Mouse (Mus musculus) layer of hippocampus, adult 11-12 months (tissue): ENCODE data around the gene Adam12.
A peak's percentile ranks its signal among the peaks of the same experiment; 100 is the strongest.

Experiments used
- DNase-seq: peaks from one replicate; pipeline ENCODE4 v3.0.0; 2022; ENCODE audit warnings: low spot score

Gene Adam12

DNA sequence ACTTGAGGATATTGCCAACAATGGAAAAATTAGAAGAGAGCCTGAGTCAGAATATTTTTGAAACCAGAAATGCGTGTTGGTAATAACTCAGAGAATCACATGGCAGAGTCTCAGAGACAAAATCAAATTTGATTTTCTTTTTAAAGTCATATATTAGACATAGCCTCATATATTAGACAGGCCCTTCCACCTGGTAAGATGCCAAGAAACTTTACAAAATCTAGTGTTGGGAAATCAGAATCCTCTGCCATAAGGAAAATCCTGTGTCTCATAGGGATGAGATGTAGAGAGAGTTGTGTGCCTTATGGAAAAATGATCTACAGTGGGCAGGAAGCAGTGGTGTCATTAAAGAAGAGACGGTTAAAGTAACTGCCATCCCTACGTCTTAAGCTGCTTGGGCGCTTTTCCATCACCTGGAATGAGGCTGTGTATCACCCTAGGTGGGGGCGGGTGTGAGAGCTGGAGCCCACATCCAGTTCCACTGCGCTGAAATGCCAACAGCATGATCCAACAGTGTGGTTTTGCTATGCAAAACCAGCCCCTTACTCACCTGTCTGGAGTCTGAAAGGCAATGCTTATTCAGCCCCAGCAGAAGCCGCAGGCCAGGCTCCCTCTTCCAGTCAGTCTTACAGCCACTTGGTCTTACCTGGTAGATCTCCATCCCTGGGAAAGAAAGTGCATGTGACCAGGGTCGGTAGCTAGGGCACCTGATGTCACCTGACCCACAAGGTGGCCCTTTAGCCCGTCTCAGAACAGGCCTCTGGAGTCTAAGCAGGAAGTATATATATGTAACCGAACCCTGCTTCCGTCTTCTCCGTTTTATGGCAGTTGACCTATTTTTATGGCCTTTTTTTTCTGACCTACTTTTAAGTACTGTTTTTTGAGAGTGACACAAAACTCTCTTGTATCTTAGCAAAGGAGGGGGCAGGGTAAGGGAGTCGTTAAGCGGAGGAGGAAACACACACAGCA, at the start of gene Adam12:
Gene Adam12 (minus strand): TSS at position 769 of the 969 bp plus-strand sequence.
- DNase-seq = no peak

DNA sequence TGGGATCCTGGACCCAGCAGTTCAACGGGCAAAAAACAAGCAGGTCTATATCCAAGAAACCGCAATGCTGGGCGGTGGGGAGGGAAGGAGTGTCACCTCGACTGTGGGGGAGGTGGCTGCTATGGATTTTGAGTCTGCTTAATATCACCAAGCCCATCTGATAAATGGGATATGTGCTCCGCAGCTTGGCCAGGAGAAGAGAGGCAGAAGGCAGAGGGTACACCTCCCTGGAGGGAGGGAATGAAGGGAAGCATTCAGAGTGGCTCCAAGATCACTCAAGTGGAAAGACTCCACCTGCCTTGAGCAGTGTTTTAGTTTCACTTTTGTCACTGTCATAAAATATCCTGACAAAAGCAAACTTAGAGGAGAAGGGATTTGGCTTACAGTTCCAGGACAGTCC, 41.0 kb upstream of the Adam12 start:
- DNase-seq = no peak

GRCm38 (mm10) chr7:134272421-134272820, 40.5 kb upstream of the Adam12 start:
- no peak for DNase-seq

DNA sequence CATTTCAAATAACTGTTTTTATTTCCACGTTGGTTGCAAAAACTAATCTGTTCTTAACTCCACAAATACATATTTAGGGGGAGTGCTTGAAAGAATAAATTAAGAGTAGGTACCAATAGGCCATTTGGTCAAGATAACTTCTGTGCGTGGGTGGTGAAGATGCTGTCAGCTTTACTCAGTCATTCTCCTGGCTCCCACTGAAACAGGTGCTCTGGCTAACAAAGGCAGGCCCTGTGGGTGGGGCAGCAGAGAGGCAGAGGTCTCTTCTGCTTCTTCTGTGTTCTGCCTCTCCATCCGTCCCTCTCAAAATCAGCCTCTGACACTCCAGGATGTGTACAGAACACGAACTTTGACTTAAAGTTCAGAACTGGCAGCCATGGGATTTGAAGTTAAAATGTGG, 33.8 kb upstream of the Adam12 start:
- no peak for DNase-seq

- peak; percentile 75 for DNase-seq
Observed at GRCm38 (mm10) chr7:134263146-134263906, 31.4 kb upstream of the Adam12 start.

- DNase-seq = peak; percentile 9
Observed at GRCm38 (mm10) chr7:134261003-134261701, 29.2 kb upstream of the Adam12 start.

- DNase-seq = no peak
Observed at GRCm38 (mm10) chr7:134250273-134250870, 18.4 kb upstream of the Adam12 start.

DNA sequence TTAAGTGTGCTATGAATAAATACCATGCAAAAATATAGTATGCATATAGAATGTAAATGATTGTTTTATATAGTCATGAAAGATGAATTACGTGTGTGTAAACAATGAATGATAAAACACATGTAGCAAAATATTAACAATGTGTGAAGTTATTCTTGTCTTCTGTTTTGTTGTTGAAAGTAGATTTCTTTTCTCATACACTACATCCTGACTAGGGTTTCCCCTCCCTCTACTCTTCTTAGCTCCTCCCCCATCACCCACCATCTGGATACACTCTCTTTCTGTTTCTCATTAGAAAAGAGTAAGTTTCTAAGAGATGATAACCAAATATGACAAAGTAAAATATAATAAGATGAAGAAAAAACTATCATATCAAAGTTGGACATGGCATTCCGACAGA, 16.1 kb upstream of the Adam12 start:
- no peak for DNase-seq

DNA sequence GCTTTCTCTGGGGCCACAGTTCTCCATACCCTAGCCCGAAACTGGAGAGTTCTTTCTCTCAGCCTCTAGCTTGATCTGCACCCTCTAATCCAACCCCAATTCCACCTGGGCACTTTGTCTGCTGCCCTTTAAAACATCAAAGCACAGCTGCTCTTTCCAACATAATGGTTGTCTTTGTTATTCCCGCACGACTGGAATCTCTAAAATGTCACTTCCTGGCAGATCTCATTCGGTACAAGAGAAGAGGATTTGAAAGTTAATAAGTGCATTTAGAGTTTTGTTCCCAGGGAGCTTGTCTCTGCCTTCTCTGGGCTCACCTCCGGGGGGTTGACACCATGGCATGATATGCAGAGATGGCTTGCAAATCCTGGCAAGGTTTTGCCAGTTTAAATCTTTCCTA, 14.7 kb upstream of the Adam12 start:
- no peak for DNase-seq

GRCm38 (mm10) chr7:134242773-134243172, 10.8 kb upstream of the Adam12 start:
- no peak for DNase-seq

GRCm38 (mm10) chr7:134241212-134241611, 9.3 kb upstream of the Adam12 start:
- no peak for DNase-seq

DNA sequence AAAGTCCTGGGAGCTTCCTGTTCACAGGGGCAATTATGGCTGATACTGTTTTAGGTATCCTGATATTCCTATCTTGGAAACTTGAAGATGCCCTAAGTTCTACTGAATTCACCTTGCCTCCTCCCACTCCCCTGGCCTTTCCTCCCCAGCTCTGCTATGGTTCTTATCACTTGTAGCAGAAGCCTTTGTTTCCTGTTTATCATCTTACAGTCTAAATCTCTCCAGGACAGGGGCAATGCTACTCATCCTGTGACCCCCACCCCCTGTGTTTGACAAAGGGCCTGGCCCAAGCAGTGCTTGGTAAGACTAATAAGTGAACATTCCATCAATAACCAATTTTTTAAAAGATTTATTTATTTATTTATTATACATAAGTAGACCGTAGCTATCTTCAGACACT, 8.6 kb upstream of the Adam12 start:
- DNase-seq = no peak

GRCm38 (mm10) chr7:134238863-134239262, 6.9 kb upstream of the Adam12 start:
- DNase-seq = no peak

GRCm38 (mm10) chr7:134237356-134237755, 5.4 kb upstream of the Adam12 start:
- no peak for DNase-seq

DNA sequence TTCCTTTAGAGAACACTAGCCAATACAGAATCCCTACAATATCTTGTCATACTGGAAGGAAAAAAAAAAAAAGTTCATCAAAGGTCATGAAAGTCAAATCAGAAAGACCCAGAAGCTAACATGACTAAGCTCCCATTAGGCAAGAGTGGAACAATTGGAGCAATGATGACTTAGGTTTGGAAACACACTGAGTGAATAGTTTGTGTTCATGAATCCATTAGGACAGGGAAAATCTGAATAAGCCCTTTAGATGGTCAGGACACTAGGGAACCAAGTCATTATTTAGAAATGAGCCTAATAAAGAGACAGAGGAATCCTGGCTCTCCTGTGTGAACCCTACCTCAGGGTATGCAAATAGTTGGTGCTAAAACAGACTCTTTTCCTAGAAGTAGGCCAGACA, 4.8 kb upstream of the Adam12 start:
- no peak for DNase-seq

GRCm38 (mm10) chr7:134235552-134235951, 3.6 kb upstream of the Adam12 start:
- no peak for DNase-seq

DNA sequence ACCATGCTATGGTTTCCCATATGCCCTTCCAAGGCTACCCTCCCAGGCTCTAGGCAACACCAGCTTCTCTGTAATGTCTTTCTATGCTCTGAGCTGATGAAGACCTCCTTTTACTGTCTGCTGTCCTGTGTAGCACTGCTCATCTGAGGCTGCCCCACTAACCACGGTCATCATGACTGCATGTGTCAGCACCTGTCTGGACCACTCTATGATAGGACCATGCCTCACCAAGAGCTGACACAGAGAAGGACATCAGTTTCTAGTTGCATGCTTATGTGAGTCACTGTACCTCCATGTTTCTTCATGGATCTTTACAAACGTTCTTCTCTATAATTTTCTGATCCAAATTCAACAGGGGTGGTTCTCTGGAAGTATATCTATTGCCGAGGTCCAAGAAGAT, 1.2 kb downstream of the Adam12 start:
- no peak for DNase-seq

- DNase-seq = no peak
Observed at GRCm38 (mm10) chr7:134229899-134230298, 2.0 kb downstream of the Adam12 start.

DNA sequence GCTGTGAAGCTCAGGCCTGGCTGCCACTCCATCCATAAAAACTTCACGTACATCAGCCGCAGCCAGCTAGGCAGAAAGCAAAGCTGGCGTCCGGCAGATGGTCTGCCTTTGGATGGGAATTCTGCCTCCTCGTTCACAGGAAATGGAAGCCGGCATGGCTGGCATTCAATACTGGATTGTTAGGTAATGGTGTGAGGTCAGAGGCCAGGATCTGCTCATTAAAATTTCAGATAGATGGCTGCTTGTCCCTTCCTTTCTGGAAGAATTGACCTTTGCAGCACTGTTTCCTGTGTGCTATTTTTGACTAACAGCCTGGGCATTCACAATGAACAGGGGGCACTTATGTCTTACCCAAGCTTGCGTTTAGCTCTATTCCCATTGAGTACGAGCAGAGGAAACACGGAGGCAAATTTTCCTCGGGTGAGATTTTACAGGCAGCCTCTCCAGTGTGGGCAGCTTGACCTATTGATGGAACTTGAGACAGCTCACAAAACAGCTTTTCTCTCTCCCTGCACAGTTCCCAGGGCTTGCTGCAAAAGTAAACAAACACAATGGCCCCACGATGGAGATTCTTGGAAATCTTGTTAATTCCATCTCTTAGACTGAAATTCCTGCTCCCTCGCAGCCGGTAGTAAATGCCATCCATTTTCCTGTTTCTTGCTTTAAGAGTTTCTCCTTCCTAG, 4.0 kb downstream of the Adam12 start:
- peak; percentile 17 for DNase-seq

DNA sequence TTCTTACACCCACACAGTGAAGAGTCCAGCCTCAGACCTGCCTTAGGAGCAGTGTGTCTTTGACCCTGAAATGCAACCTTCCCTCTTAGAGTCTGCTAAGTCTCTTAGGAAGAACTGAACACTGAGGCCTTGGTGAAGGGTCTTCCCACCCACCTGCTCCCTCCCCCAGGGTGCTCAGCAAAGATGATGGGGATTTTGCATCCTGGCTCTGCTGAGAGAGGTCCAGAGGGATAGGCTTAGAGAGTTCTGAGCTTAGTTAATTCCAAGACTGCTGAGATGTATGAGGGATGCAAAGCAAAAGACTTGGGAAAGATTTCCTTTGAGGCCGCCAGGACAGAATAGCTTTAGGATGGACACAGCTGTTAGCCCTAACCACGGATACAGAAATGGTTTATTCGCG, 4.8 kb downstream of the Adam12 start:
- DNase-seq = no peak

DNA sequence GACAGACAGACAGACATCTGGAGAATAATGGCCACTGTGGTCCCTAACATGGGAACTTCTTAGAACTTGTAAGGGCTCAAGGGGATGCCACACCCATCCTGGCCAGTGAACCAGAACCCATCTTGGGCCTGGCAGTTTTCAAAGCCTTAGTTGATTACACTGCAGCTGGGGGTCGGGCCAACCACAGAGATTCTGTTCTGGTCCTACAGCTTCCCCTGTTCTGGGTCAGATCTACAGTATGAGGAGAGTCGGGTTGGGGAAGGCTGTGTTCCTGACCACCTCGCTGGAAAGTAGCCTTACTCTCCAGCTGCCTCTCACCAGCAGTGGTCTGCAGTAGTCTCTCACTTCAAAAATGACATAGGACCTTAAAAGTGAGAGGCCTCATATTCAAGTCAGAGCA, 5.7 kb downstream of the Adam12 start:
- no peak for DNase-seq
